Mouse (Mus musculus) thymus, adult 2 months (tissue): ENCODE measurements around the gene Pqbp1.

Experiments
- CTCF ChIP-seq: fragments of 200-500 bp; IDR thresholded peaks from 2 replicates; pipeline ENCODE4 v1.5.1; 2012; ENCODE audit warnings: mild to moderate bottlenecking, control low read depth, low read length, moderate library complexity, borderline replicate concordance; ENCODE audit not compliant: control insufficient read depth, poor library complexity, insufficient read depth; ENCODE audit errors: extremely low read depth
- POLR2A ChIP-seq: fragments of 200-500 bp; IDR thresholded peaks from 2 replicates; pipeline ENCODE4 v1.6.1; 2012; ENCODE audit warnings: mild to moderate bottlenecking, low read length, control low read depth, moderate library complexity; ENCODE audit not compliant: control insufficient read depth, poor library complexity, insufficient read depth; ENCODE audit errors: extremely low read depth

GRCm38 (mm10) chrX:7910473-7910872 lies 11.4 kb upstream of the Pqbp1 start:
- TF ChIP-seq CTCF (no peak), POLR2A (no peak)
